Mouse (Mus musculus): ENCODE results near the gene Slc35a1.

Gene Slc35a1

GRCm38 (mm10) chr4:34653179-34653578 is 34.1 kb downstream of the Slc35a1 start:
- DNase-seq (ENCODE audit: low spot score in 2 of 2) = no peak

GRCm38 (mm10) chr4:34644779-34645178 is 42.5 kb downstream of the Slc35a1 start:
- no peak for DNase-seq (ENCODE audit: low spot score in 2 of 2)

DNA sequence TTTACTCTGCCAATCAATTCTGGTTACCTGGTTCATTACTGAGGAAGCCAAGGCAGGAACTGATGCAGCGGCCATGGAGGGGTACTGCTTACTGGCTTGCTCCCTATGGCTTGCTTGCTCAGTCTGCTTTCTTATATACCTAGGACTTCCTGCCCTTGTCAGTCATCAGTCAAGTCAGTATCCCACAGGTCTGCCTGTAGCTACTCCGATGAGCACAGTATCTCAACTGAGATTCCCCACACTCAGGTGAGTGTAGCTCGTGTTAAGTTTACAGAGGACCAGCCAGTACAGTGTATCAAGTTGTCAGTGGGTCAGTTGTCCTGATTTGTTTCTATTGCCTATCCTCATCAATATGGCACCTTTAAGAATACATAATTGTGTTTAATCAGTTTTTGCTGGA is 46.5 kb downstream of the Slc35a1 start:
- DNase-seq (ENCODE audit: low spot score in 2 of 2) = no peak

- no peak for DNase-seq (ENCODE audit: low spot score in 2 of 2)
Measured at GRCm38 (mm10) chr4:34639745-34640364, 47.4 kb downstream of the Slc35a1 start.

GRCm38 (mm10) chr4:34637851-34638250 is 49.4 kb downstream of the Slc35a1 start:
- no peak for DNase-seq (ENCODE audit: low spot score in 2 of 2)

DNA sequence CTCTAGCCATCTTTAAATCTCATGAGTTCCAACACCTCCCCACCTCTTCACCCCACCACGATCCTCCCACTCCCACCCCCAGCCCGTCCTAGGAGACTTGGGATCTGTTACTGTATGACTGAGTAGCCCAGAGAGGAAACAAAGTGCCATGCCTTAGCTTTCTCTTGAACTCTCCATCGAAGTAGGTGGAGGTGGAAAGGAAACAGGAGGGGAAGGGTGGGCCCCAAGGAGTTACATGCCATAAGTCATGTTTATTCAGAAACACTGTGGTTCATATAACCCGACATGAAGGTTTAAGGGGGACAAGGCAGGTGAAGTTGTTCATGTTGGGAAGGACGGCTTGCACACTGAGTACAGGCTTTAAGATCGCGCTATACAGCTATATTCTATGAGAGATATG is 49.9 kb downstream of the Slc35a1 start:
- no peak for DNase-seq (ENCODE audit: low spot score in 2 of 2)

DNA sequence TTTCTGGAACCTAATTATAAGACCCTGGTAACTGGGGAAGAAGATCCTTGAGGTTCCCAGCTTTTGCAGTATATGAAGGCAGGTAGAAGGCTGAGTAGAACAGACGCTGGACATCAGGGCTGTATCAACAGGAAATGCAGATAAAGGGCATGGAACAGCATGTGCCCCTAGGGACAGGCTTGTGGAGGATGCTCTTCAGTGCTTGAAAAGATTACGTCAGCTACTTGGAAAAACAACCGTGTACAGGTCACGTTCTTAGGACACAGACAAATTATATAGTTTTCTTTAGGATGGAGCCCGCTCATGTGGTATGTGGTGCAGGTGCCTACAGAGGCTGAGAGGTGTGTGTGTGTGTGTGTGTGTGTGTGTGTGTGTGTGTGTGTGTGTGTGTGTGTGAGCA is 51.2 kb downstream of the Slc35a1 start:
- no peak for DNase-seq (ENCODE audit: low spot score in 2 of 2)

DNA sequence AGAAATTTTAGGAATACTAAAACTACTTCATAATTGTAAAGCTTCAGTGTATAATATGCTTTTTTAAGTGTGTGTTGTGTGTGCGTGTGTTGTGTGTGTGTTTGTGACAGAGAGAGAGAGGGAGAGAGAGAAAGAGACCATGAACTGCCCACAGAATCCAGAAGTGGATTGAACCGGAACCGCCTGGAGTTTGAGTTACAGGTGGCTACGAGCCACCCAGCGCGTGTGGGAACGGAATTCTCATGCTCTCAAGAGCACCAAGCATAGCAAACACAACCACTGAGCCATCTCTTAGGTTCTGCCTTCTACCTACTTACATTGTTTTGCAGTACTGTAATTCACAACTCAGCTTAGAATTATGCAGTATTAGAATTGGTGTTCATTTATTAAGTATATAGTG is 53.1 kb downstream of the Slc35a1 start:
- no peak for DNase-seq (ENCODE audit: low spot score in 2 of 2)

- no peak for DNase-seq (ENCODE audit: low spot score in 2 of 2)
Measured at GRCm38 (mm10) chr4:34629956-34630355, 57.3 kb downstream of the Slc35a1 start.

DNA sequence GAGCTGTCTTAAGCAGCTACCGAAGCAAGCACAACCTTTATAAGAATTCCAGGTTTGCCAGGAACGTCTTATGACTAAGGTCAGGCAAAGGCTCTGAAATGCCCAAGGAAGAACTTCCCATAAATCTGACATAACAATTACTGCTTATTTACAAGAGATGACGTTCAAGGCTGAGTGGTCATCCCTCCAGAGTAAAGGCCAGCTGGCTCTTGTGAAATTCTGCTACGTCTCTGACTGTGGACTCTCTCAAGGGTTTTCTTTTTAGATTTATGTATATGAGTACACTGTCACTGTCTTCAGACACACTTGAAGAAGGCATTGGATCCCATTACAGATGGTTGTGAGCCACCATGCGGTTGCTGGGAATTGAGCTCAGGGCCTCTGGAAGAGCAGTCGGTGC is 60.8 kb downstream of the Slc35a1 start:
- no peak for DNase-seq (ENCODE audit: low spot score in 2 of 2)

GRCm38 (mm10) chr4:34625556-34625955 is 61.7 kb downstream of the Slc35a1 start:
- DNase-seq (ENCODE audit: low spot score in 2 of 2) = no peak

DNA sequence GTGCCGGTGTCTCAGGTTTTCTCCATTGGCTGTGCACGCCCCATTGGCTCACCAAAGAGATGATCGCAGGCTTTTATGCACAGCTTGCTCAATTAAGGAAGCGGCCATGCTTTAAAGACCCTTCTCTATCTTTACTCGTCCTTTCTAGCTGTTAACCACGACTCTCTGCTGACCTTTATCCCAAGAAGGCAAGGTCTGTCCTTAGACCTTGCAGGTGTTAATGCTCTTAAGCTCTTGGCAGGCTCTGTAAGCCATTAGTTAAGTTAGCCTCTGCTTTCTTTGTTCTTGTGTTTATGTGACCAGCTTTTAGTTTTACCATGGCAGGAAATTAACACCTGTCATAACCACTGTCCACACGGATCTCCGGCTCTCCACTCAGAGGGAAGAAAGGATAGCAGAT is 71.1 kb downstream of the Slc35a1 start:
- no peak for DNase-seq (ENCODE audit: low spot score in 2 of 2)

- no peak for DNase-seq (ENCODE audit: low spot score in 2 of 2)
Measured at GRCm38 (mm10) chr4:34615303-34615702, 71.9 kb downstream of the Slc35a1 start.

- DNase-seq (ENCODE audit: low spot score in 2 of 2) = peak; percentile 92 to 93
Measured at GRCm38 (mm10) chr4:34614630-34615094, 72.6 kb downstream of the Slc35a1 start, which contains the start of the genes Orc3 and Rars2. TSS of gene Orc3 (minus strand) at chr4:34614944. TSS of gene Rars2 (plus strand) at chr4:34614957.

DNA sequence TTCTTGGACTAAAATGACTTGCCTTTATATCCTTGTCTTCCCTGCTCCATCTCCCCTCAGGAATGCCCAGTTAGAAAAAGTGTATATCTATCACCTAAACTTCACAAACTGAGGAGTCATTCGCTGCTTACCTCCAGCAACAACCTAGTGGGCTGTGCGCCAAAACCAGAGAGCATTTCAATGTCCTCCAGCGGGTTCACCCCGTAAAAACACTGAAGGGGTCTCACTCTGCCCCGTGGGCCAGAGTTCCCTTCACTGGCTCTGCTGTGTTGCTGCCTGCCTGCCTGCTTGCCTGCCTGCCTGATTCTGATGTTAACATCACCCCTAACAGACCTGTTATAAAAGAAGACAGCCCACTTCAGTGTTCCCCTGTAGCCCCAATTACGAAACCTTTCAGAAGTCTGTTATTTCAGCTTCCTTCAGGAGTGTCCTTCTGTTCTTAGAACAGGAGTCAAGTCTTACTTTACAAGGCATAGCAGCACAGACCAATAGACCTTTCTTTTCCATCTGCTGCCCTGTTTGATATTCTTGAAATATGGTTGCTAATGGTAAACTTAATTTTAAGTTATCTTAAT is 73.6 kb downstream of the Slc35a1 start:
- DNase-seq (ENCODE audit: low spot score in 2 of 2) = no peak

All from spleen, postnatal 36 days (tissue).